Mouse (Mus musculus): ENCODE data around the gene Anks1.
A peak's percentile ranks its signal among the peaks of the same experiment; 100 is the strongest.

Anks1 gene

GRCm38 (mm10) chr17:28097308-28097707 lies 188.2 kb downstream of the Anks1 start:
- no peak for DNase-seq (ENCODE audit: low spot score)

GRCm38 (mm10) chr17:28099086-28099485 lies 190.0 kb downstream of the Anks1 start:
- DNase-seq (ENCODE audit: low spot score), result no peak

DNA sequence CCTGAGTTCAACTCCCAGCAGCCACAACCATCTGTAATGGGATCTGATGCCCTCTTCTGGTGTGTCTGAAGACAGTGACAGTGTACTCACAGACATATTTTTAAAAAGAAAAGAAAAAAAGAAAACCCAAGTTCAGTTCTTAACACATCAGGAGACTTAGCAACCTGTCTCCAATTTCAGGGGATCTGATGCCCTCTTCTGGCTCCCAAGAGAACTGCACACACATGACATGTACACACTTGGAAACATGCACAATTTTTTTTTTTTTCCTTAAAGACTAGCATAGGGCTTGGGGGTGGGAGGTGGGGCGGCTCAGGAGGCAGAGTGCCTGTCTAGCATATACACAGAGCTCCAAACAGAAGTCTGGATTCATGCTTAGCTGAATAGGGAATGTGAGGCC lies 191.6 kb downstream of the Anks1 start:
- no peak for DNase-seq (ENCODE audit: low spot score)

DNA sequence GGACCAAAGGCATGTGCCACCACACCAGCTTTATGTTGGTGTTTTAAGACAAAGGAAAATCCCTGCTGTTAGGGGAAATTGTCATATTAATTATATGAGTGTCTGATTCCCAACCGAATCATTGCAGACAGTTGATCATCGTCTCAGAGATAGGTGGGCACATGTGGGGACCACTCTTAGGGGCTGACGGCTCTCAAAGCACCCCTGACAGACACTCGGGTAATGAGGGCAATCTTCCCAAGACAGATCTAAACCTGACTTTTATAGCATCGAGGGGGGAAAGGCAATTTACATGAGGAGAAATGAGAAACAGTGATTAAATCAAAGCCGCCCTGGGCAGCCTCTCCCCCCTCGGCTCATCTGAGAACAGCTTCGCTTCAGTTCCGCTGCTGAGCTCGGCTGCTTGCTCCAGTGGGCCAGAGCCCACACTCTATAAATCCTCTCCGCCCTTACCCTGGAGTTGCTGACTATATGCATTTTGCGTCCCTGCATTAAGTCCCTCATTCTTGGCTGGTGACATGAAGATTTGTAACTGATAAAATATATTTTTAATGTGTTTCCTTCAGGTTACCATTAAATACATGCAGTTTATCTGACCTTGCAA lies 192.3 kb downstream of the Anks1 start:
- no peak for DNase-seq (ENCODE audit: low spot score)

- DNase-seq (ENCODE audit: low spot score), result no peak
Measured at GRCm38 (mm10) chr17:28101902-28102319, 192.8 kb downstream of the Anks1 start.

DNA sequence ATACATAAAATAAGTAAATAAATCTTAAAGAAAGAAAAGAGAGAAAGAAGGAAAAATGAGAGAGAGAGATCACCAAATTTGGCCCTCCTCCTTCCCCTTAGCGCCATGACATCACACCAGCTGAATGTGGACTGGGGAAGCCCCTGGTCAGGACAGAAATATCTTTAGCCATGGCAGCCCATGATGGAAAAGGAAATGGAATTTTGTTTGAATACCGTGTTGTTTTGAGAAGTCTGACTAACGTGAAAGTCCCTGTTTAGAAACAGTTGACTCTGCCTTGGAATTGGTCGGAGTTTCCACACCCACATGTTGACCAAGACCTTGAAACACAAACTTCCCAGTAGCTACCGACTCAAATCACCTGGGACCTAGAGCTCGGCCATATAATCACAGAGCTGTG lies 195.3 kb downstream of the Anks1 start:
- no peak for DNase-seq (ENCODE audit: low spot score)

DNA sequence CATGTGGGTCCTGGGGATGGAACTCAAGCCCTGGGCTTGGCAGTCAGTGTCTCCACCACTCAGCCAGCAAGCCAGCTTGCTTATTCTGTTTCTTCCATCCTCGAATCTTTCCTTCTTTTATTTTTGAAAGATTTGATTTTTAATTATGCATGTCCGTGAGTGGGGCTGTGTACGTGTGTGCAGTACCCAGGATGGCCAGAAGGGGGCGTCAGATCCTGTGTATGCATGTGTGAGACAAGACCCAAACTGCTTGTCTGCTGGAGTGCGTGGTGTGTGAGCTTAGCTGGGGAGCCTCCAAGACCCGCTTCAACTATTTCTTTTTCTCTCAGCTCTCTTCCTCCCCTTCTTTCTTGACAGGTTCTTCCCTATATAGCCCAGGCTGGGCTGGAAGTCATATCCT lies 197.2 kb downstream of the Anks1 start:
- peak; percentile 10 for DNase-seq (ENCODE audit: low spot score)

- DNase-seq (ENCODE audit: low spot score), result no peak
Measured at GRCm38 (mm10) chr17:28107275-28107674, 198.2 kb downstream of the Anks1 start.

GRCm38 (mm10) chr17:28112266-28112665 lies 203.2 kb downstream of the Anks1 start:
- DNase-seq (ENCODE audit: low spot score), result no peak

All from c-Kit-positive CD71-positive TER-119-positive erythroid progenitor cells, embryonic 14.5 days (primary cell).